Mouse (Mus musculus) intestine, postnatal 0 days (tissue): ENCODE measurements at regions not wholly inside any gene's neighbourhood (a gene's known extent, or its start where the extent isn't known, plus 50 kb on each side); places are given as distances from the start of the nearest gene placed in this dataset.

ENCODE experiments used
- ATAC-seq: fragments of 200-750 bp; cut with Nextera tagmentation; 2 replicates; pipeline ENCODE4 v1.8.0; 2017; ENCODE audit warnings: mild to moderate bottlenecking, moderate TSS enrichment, moderate library complexity
- H3K27ac ChIP-seq: fragments of 300-500 bp; sonication (generic); 2 replicates; pipeline ENCODE4 v1.5.1; 2014; ENCODE audit warnings: mild to moderate bottlenecking, low read depth, low read length, moderate library complexity
- H3K27me3 ChIP-seq: fragments of 300-500 bp; sonication (generic); replicated peaks from 2 replicates; pipeline ENCODE4 v1.6.1; 2014; ENCODE audit warnings: low read length, mixed read lengths; ENCODE audit not compliant: control insufficient read depth, insufficient read depth
- H3K36me3 ChIP-seq: fragments of 300-500 bp; sonication (generic); 2 replicates; pipeline ENCODE4 v1.6.1; 2014; ENCODE audit warnings: mild to moderate bottlenecking, moderate library complexity; ENCODE audit not compliant: control insufficient read depth, insufficient read depth
- H3K4me1 ChIP-seq: fragments of 300-500 bp; sonication (generic); replicated peaks from 2 replicates; pipeline ENCODE4 v1.6.1; 2014; ENCODE audit warnings: antibody characterized with exemption, low read length, mixed read lengths; ENCODE audit not compliant: control insufficient read depth, insufficient read depth
- H3K4me2 ChIP-seq: fragments of 300-500 bp; sonication (generic); replicated peaks from 2 replicates; pipeline ENCODE4 v1.6.1; 2014; ENCODE audit warnings: low read depth, mild to moderate bottlenecking, moderate library complexity
- H3K4me3 ChIP-seq: fragments of 300-500 bp; sonication (generic); 2 replicates; pipeline ENCODE4 v1.5.1; 2014; ENCODE audit warnings: low read depth, low read length
- H3K9ac ChIP-seq: fragments of 300-500 bp; sonication (generic); 2 replicates; pipeline ENCODE4 v1.6.1; 2014; ENCODE audit warnings: mild to moderate bottlenecking, low read depth, low read length
- H3K9me3 ChIP-seq: fragments of 300-500 bp; sonication (generic); 2 replicates; pipeline ENCODE4 v1.6.1; 2016; ENCODE audit warnings: mixed run types; ENCODE audit not compliant: control insufficient read depth
- CTCF ChIP-seq: sonication (generic); IDR thresholded peaks from 2 replicates; pipeline ENCODE4 v1.5.1; 2016; ENCODE audit warnings: low read depth, mild to moderate bottlenecking, control low read depth, antibody characterized with exemption, moderate library complexity
- WGBS: fragments of 180-500 bp; shearing (Covaris S2); extraction: QIAGEN DNeasy Blood & Tissue Kit; methylation state at CpG from one replicate; pipeline ENCODE4 v1.1.7; 2014; 5-methylcytosine and 5-hydroxymethylcytosine counted together

- Histone ChIP-seq H3K4me1 (no peaks in the 10 kb centered on the region), H3K9me3 (no peaks in the 10 kb centered on the region), H3K36me3 (no peaks in the 10 kb centered on the region), H3K27ac (no peak overlapping the region), H3K9ac (no peak overlapping the region), H3K4me3 (no peak overlapping the region), H3K4me2 (no peak overlapping the region), H3K27me3 (no peaks in the 10 kb centered on the region)
- whole genome bisulfite sequencing = 21% methylated on average over 8 of the region's 8 CpGs
- no peak for ATAC-seq
- peak; percentile 99 for TF ChIP-seq CTCF
These were observed 146.7 kb upstream of the C9orf72 start for GRCm38 (mm10) chr4:35372528-35373212.

- TF ChIP-seq CTCF = no peak
- Histone ChIP-seq H3K9me3 (no peaks in the 10 kb centered on the region), H3K4me2 (no peak overlapping the region), H3K4me1 (no peaks in the 10 kb centered on the region), H3K9ac (no peak overlapping the region), H3K27me3 (no peaks in the 10 kb centered on the region), H3K27ac (no peak overlapping the region), H3K36me3 (no peaks in the 10 kb centered on the region), H3K4me3 (no peak overlapping the region)
- 75% methylated on average over 7 of the region's 7 CpGs for WGBS
- no peak for ATAC-seq
These were observed 138.2 kb upstream of the C9orf72 start for GRCm38 (mm10) chr4:35364161-35364560.

- H3K9me3 ChIP-seq = no peaks in the 10 kb centered on the region
- H3K9ac ChIP-seq = no peak overlapping the region
- no peak for TF ChIP-seq CTCF
- H3K27ac ChIP-seq = no peak overlapping the region
- ATAC-seq = no peak
- H3K4me3 ChIP-seq = no peak overlapping the region
- no peaks in the 10 kb centered on the region for H3K36me3 ChIP-seq
- WGBS = 77% methylated on average over 3 of the region's 3 CpGs
- H3K4me2 ChIP-seq = no peak overlapping the region
- H3K27me3 ChIP-seq = no peaks in the 10 kb centered on the region
- no peaks in the 10 kb centered on the region for H3K4me1 ChIP-seq
These were observed 136.2 kb upstream of the C9orf72 start for GRCm38 (mm10) chr4:35362176-35362575.

GRCm38 (mm10) chr4:35359376-35359775 is 133.4 kb upstream of the C9orf72 start:
- no peak for TF ChIP-seq CTCF
- WGBS = 91% methylated on average over 3 of the region's 3 CpGs

GRCm38 (mm10) chr4:35356904-35357563 is 131.1 kb upstream of the C9orf72 start:
- 86% methylated on average over 12 of the region's 12 CpGs for WGBS
- no peak overlapping the region for H3K27ac ChIP-seq
- H3K27me3 ChIP-seq = no peaks in the 10 kb centered on the region
- ATAC-seq = no peak
- H3K36me3 ChIP-seq = no peaks in the 10 kb centered on the region
- no peak overlapping the region for H3K9ac ChIP-seq
- H3K4me3 ChIP-seq = no peak overlapping the region
- no peaks in the 10 kb centered on the region for H3K9me3 ChIP-seq
- H3K4me1 ChIP-seq = no peaks in the 10 kb centered on the region
- H3K4me2 ChIP-seq = no peak overlapping the region
- no peak for TF ChIP-seq CTCF

More at GRCm38 (mm10) chr4:35359376-35359775, 133.4 kb upstream of the C9orf72 start:
- no peak overlapping the region for H3K9ac ChIP-seq
- ATAC-seq = no peak
- no peaks in the 10 kb centered on the region for H3K27me3 ChIP-seq
- H3K36me3 ChIP-seq = no peaks in the 10 kb centered on the region
- H3K27ac ChIP-seq = no peak overlapping the region
- no peak overlapping the region for H3K4me3 ChIP-seq
- no peaks in the 10 kb centered on the region for H3K9me3 ChIP-seq
- H3K4me2 ChIP-seq = no peak overlapping the region
- H3K4me1 ChIP-seq = no peaks in the 10 kb centered on the region

GRCm38 (mm10) chr4:35356051-35356450 is 130.1 kb upstream of the C9orf72 start:
- WGBS = 71% methylated on average over 6 of the region's 6 CpGs
- H3K27ac ChIP-seq = no peak overlapping the region
- H3K4me2 ChIP-seq = no peak overlapping the region
- no peak for ATAC-seq
- H3K36me3 ChIP-seq = no peaks in the 10 kb centered on the region
- no peaks in the 10 kb centered on the region for H3K9me3 ChIP-seq
- H3K4me3 ChIP-seq = no peak overlapping the region
- TF ChIP-seq CTCF = no peak
- H3K4me1 ChIP-seq = no peaks in the 10 kb centered on the region
- H3K27me3 ChIP-seq = no peaks in the 10 kb centered on the region
- H3K9ac ChIP-seq = no peak overlapping the region
